Mouse (Mus musculus) erythroblast, embryonic 14.5 days (primary cell): ENCODE results near the gene Calu. TPM values are rescaled to one million over a fixed set of nuclear protein-coding genes. Genes with fewer than 3 reads are reported as not detected.

Experiments
- H3K27me3 ChIP-seq: 2 replicates; pipeline ENCODE4 v1.6.1; 2012; ENCODE audit warnings: inconsistent platforms; ENCODE audit not compliant: control insufficient read depth
- H3K36me3 ChIP-seq: 2 replicates; pipeline ENCODE4 v1.6.1; 2012; ENCODE audit warnings: mild to moderate bottlenecking, inconsistent platforms; ENCODE audit not compliant: control insufficient read depth
- H3K4me1 ChIP-seq: 2 replicates; pipeline ENCODE4 v1.6.1; 2012; ENCODE audit warnings: inconsistent platforms; ENCODE audit not compliant: control insufficient read depth
- H3K4me3 ChIP-seq: replicated peaks from 2 replicates; pipeline ENCODE3; 2012; ENCODE audit warnings: moderate library complexity, mild to moderate bottlenecking, inconsistent platforms
- H3K9me3 ChIP-seq: 2 replicates; pipeline ENCODE4 v1.6.1; 2012; ENCODE audit warnings: low read length, inconsistent platforms, mixed read lengths; ENCODE audit not compliant: control insufficient read depth
- GATA1 ChIP-seq: IDR thresholded peaks from 2 replicates; pipeline ENCODE4 v1.6.1; 2012; ENCODE audit warnings: low read length, inconsistent platforms, mixed read lengths
- TAL1 ChIP-seq: IDR thresholded peaks from 3 replicates; pipeline ENCODE4 v1.6.1; 2012; ENCODE audit warnings: low read length, inconsistent platforms, mixed read lengths
- polyA plus RNA-seq: library from polyadenylated mRNA; stranded (reverse); fragments of >175 nt; gene quantifications from 2 replicates; pipeline ENCODE4 v1.2.3, GENCODE M21; 2012

Gene Calu
- 0.17 and 0.63 TPM in 2 replicates for polyA plus RNA-seq

DNA sequence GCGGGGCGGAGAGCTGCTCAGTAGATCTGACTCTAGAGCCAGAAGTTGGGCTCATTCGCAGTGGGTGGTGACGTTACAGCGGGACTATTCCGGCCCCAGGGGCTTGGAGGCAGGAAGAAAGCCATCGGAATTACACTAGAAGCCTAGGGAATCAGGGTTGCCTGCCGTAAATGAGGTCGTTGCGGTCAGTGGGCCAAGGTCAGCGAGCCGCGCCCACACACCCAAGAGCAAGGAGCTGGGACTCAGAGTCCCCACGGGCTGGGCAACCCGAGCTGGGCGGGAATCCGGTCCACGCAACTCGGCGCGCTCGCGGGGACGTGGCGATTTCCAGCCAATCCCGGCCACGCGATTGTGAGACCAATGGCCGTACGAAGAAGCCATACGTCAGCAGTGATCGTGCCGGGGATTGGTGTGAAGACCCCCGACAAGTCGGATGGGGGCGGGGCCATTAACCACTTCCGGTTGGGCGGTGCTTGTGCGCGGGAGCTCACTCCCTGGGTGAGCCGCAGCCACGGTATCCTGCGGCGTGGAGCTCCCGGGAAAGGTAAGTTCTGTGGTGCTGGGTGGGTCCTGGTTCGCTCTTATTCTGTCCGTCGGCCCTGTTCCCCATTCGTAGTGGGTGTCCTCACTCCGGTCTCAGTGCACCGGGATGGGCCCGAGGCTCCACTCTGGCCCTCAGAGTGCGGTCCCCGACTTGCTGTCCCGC is at the start of gene Calu:
Gene Calu, plus strand, starts transcription at position 405 of the 706 bp plus-strand sequence.
- H3K4me3 ChIP-seq, result peak within 1 kb of the TSS; percentile 96
- peaks cover 39% of the 10 kb centered on the region for H3K4me1 ChIP-seq
- H3K9me3 ChIP-seq, result no peaks in the 10 kb centered on the region
- TF ChIP-seq GATA1 (no peak), TAL1 (no peak)
- H3K36me3 ChIP-seq, result no peaks in the 10 kb centered on the region
- peaks cover 12% of the 10 kb centered on the region for H3K27me3 ChIP-seq

DNA sequence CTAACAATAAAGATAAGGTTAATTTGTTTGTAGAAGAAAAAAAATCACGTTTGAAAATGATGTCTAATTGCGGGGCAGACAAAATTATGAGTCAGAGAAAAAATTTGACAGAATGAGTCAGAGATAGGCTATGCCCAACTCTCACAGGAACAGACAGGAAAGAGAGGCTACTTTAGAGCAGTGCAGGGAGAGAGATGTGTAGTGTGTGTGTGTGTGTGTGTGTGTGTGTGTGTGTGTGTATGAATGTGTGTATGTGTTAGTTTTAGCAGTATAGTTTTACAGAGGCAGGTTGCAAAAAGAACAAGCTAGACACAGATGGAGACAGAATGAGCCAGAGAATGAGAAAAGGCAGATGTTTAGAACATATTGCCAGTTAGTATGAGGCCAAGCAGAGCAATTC is 48.8 kb upstream of the Calu start:
- no peaks in the 10 kb centered on the region for H3K4me1 ChIP-seq
- H3K9me3 ChIP-seq, result no peaks in the 10 kb centered on the region
- no peaks in the 10 kb centered on the region for H3K27me3 ChIP-seq
- no peaks in the 10 kb centered on the region for H3K36me3 ChIP-seq
- H3K4me3 ChIP-seq, result no peak overlapping the region
- TF ChIP-seq GATA1, result no peak
- no peak for TF ChIP-seq TAL1

DNA sequence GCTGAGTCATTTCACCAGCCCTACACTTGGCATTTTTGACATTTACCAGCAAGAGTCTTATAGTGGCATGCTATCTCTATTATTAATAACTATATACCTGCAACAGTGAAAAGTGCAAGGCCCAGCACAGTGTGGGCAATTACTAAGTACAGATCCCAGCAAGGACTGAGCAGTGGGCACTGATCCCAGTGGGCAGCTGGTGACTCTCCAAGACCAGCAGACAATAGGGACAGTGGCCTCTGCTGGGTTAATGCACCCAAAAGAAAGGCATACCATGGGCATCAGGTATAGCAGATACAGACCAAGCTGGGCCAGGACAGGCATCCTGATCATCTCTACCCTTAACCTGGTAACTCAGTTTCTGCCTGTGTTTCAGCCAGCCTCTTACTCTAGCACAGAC is 44.6 kb upstream of the Calu start:
- Histone ChIP-seq H3K9me3 (no peaks in the 10 kb centered on the region), H3K4me3 (no peak overlapping the region), H3K27me3 (no peaks in the 10 kb centered on the region), H3K4me1 (no peaks in the 10 kb centered on the region), H3K36me3 (no peaks in the 10 kb centered on the region)
- TF ChIP-seq TAL1 (no peak), GATA1 (no peak)

DNA sequence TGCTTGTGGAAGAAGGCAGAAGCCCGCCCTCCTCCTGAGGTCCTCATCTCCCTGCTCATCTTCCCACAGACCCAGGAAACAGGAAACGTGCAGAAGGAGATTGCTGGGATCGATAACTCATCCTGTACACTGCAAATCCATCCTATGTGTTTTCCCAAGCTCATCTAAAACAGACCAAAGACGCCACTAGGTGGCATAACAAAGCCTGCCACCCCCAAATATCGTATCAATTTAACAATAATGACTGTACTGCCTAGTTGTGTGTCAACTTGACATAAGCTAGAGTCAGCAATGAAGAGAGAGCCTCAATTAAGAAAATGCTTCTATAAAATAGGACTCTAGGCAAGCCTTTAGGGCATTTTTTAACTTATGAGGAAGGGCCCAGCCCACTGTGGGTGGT is 44.1 kb upstream of the Calu start:
- Histone ChIP-seq H3K4me1 (no peaks in the 10 kb centered on the region), H3K27me3 (no peaks in the 10 kb centered on the region), H3K9me3 (no peaks in the 10 kb centered on the region), H3K4me3 (no peak overlapping the region), H3K36me3 (no peaks in the 10 kb centered on the region)
- TF ChIP-seq TAL1 (no peak), GATA1 (no peak)

DNA sequence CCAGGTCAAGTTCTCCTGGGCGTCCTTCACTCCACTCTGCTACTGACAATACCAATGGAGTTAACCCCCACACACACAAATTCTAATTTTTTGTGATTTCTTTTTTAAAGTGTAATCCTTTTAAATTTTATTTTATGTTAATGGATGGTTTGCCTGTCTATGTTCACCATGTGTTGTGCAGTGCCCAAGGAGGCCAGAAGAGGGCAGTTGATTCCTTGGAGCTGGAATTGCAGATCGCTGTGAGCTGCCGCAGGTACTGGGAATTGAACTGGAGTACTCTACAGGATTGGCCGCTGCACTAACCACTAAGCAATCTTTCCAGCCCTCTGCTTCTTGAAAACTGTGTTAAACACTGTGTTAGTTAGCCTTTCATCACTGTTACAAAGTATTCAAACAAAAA is 42.4 kb upstream of the Calu start:
- no peaks in the 10 kb centered on the region for H3K27me3 ChIP-seq
- TF ChIP-seq GATA1, result no peak
- H3K4me3 ChIP-seq, result no peak overlapping the region
- no peaks in the 10 kb centered on the region for H3K4me1 ChIP-seq
- no peaks in the 10 kb centered on the region for H3K9me3 ChIP-seq
- H3K36me3 ChIP-seq, result no peaks in the 10 kb centered on the region

DNA sequence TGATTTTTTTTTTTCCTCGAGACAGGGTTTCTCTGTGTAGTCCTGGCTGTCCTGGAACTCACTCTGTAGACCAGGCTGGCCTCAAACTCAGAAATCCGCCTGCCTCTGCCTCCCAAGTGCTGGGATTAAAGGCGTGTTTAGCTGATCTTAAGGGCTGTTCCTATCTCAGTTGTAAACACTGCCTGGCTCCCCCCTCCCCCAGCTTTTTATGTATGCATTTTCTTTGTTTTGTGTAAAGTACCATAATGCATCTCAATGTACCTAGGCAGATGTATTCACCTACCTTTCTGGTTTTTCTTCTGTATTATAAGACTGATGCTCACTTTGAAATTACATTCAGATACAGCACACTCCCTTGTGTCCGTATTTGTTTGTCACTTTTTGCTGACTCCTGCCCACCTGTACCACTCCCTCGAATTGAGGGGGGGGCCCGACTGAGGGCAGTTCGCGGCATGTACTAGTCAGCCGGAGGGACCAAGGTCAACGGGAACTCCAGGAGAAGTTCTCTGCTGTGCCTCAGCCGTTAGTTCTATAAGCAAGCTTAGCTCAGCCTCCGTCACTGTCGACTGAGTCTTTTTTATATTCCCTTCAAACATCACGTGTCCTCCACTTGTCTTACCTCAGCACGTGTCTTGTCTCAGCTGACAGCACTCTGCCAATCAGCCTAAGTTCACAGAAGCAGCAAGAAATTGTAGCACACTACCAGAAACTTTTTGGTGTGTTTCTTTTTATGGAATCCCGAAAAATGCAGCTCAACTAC is 38.8 kb upstream of the Calu start:
- Histone ChIP-seq H3K36me3 (no peaks in the 10 kb centered on the region), H3K4me3 (no peak overlapping the region), H3K27me3 (no peaks in the 10 kb centered on the region; the same call in 1 of the 2 replicates), H3K4me1 (no peaks in the 10 kb centered on the region), H3K9me3 (no peaks in the 10 kb centered on the region)
- TF ChIP-seq GATA1 (no peak), TAL1 (no peak)

DNA sequence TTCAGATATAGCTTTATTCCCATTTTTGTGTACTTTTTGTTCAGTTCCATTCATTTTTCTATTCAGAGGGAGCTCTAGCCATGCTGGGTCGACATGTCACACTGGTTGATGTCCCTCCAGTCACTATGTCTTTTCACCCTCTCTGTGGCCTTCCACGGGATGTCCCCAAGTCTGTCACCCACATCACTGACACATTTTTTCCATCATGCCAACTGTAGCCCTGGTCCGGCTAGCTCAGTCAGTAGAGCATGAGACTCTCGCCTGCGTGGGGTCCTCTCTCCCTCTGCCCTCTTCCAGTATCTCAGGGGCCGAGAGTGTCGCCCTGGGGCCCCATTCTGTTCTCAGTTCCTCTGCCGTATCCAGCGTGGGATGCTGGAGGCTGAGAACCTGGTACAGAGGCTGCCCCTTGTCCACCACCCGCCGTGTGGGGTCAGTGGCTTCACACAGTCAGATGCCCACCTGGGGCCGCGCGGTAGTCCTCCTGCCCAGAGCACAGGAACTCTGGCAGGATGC is 34.1 kb upstream of the Calu start:
- Histone ChIP-seq H3K4me1 (no peaks in the 10 kb centered on the region), H3K9me3 (no peaks in the 10 kb centered on the region), H3K4me3 (no peak overlapping the region), H3K27me3 (no peaks in the 10 kb centered on the region; the same call in 1 of the 2 replicates), H3K36me3 (no peaks in the 10 kb centered on the region)
- no peak for TF ChIP-seq GATA1
- no peak for TF ChIP-seq TAL1

DNA sequence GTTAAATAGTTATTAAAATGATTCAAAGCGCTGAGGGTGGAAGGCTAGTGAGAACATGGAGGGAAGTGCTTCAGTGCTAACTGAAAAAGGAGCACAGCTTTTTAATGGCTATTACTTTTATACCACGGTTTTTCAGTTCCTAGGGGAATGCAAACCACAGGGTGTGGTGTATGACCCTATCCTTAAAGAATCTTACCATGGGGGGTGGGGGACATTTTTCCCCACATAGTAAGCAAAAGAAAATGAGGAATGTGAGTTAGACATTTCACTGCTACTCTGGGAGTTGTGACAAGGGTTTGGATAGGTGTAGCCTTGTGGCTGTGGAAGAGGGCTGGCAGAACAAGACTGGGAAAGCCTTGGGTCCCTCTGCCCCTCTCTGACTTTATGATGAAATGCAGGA is 30.6 kb upstream of the Calu start:
- no peaks in the 10 kb centered on the region; the same call in 1 of the 2 replicates for H3K27me3 ChIP-seq
- no peaks in the 10 kb centered on the region for H3K36me3 ChIP-seq
- no peak overlapping the region for H3K4me3 ChIP-seq
- no peaks in the 10 kb centered on the region for H3K4me1 ChIP-seq
- no peaks in the 10 kb centered on the region for H3K9me3 ChIP-seq
- no peak for TF ChIP-seq TAL1
- TF ChIP-seq GATA1, result no peak

DNA sequence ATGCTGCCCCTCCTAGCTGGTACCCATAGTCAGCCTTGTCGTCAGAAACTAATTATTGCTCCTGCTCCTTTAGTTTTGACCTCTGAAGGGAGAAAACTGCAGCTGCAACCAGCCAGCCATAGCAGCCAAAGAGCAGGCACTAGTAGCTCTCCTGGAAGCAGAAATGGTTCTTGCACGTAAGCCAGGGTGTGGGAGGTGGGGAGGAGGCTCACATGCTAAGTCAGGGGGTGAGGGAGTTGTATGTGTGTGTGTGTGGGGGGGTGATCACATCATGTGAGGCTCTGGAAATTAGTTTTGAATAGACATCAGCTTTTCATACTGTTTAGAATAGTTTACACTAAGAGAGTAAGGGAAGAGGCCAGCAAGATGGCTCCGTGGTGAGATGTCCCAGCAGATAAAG is 29.9 kb upstream of the Calu start:
- H3K9me3 ChIP-seq, result no peaks in the 10 kb centered on the region
- no peaks in the 10 kb centered on the region for H3K36me3 ChIP-seq
- TF ChIP-seq TAL1 (no peak), GATA1 (no peak)
- no peaks in the 10 kb centered on the region; the same call in 1 of the 2 replicates for H3K27me3 ChIP-seq
- H3K4me1 ChIP-seq, result no peaks in the 10 kb centered on the region
- no peak overlapping the region for H3K4me3 ChIP-seq
